Mouse (Mus musculus) ES-Bruce4 (cell line): ENCODE data around the gene Pou6f2. TPM values are rescaled to one million over a fixed set of nuclear protein-coding genes. Genes with fewer than 3 reads are reported as not detected.

Source experiments
- H3K27ac ChIP-seq: 2 replicates; pipeline ENCODE4 v1.5.1; 2012; ENCODE audit warnings: low read length, inconsistent platforms; ENCODE audit not compliant: insufficient read depth
- H3K27me3 ChIP-seq: 2 replicates; pipeline ENCODE4 v1.6.1; 2012; ENCODE audit warnings: mild to moderate bottlenecking, low read length, inconsistent platforms; ENCODE audit not compliant: control insufficient read depth, poor library complexity, insufficient read depth, severe bottlenecking
- H3K36me3 ChIP-seq: 2 replicates; pipeline ENCODE4 v1.6.1; 2012; ENCODE audit warnings: inconsistent platforms, mild to moderate bottlenecking, low read length, moderate library complexity; ENCODE audit not compliant: control insufficient read depth, poor library complexity, insufficient read depth, severe bottlenecking
- H3K4me1 ChIP-seq: one replicate; pipeline ENCODE4 v1.8.1; 2011; ENCODE audit warnings: low read length; ENCODE audit not compliant: control insufficient read depth, insufficient read depth
- H3K4me3 ChIP-seq: 2 replicates; pipeline ENCODE4 v1.5.1; 2011; ENCODE audit warnings: low read depth, mild to moderate bottlenecking, low read length
- H3K9ac ChIP-seq: 2 replicates; pipeline ENCODE4 v1.6.1; 2012; ENCODE audit warnings: low read depth, mild to moderate bottlenecking, inconsistent platforms; ENCODE audit not compliant: poor library complexity, severe bottlenecking
- H3K9me3 ChIP-seq: replicated peaks from 2 replicates; pipeline ENCODE4 v1.6.1; 2012; ENCODE audit warnings: mild to moderate bottlenecking, low read length, inconsistent platforms; ENCODE audit not compliant: control insufficient read depth, poor library complexity, insufficient read depth, severe bottlenecking
- CTCF ChIP-seq: IDR thresholded peaks from one replicate; pipeline ENCODE4 v1.8.1; 2011; ENCODE audit warnings: low read depth, low read length
- EP300 ChIP-seq: IDR thresholded peaks from 2 replicates; pipeline ENCODE4 v1.6.1; 2011; ENCODE audit warnings: low read depth, low read length; ENCODE audit not compliant: insufficient read depth
- POLR2A ChIP-seq: IDR thresholded peaks from one replicate; pipeline ENCODE4 v1.8.1; 2011; ENCODE audit warnings: low read length; ENCODE audit not compliant: insufficient read depth
- polyA plus RNA-seq: library from polyadenylated mRNA; stranded (reverse); fragments of >200 nt; gene quantifications from 2 replicates; pipeline ENCODE4 v1.2.4, GENCODE M21; 2011; ENCODE audit warnings: low read depth; ENCODE audit not compliant: missing spikeins, insufficient read depth, insufficient read length

Gene Pou6f2
- polyA plus RNA-seq, 1 experiment = not detected

GRCm38 (mm10) chr13:18338022-18338421, 59.5 kb downstream of the Pou6f2 start:
- Histone ChIP-seq H3K27ac (no peak overlapping the region), H3K36me3 (no peaks in the 10 kb centered on the region), H3K9ac (no peak overlapping the region), H3K4me1 (peaks cover 2% of the 10 kb centered on the region), H3K9me3 (no peaks in the 10 kb centered on the region), H3K27me3 (no peaks in the 10 kb centered on the region), H3K4me3 (no peak overlapping the region)
- TF ChIP-seq POLR2A = no peak
- TF ChIP-seq CTCF = no peak
- TF ChIP-seq EP300 = no peak

- Histone ChIP-seq H3K4me3 (no peak overlapping the region), H3K36me3 (no peaks in the 10 kb centered on the region), H3K27me3 (no peaks in the 10 kb centered on the region), H3K9me3 (no peaks in the 10 kb centered on the region), H3K4me1 (peaks cover 2% of the 10 kb centered on the region), H3K9ac (no peak overlapping the region), H3K27ac (no peak overlapping the region)
- TF ChIP-seq CTCF = no peak
- no peak for TF ChIP-seq POLR2A
Observed at GRCm38 (mm10) chr13:18334035-18334434, 63.5 kb downstream of the Pou6f2 start.

- no peak overlapping the region for H3K9ac ChIP-seq
- no peaks in the 10 kb centered on the region for H3K27me3 ChIP-seq
- no peaks in the 10 kb centered on the region for H3K9me3 ChIP-seq
- H3K4me3 ChIP-seq = no peak overlapping the region
- no peaks in the 10 kb centered on the region for H3K36me3 ChIP-seq
- peaks cover 2% of the 10 kb centered on the region for H3K4me1 ChIP-seq
- TF ChIP-seq CTCF (no peak), EP300 (no peak), POLR2A (no peak)
- no peak overlapping the region for H3K27ac ChIP-seq
Observed at GRCm38 (mm10) chr13:18332596-18332995, 64.9 kb downstream of the Pou6f2 start.

- H3K27me3 ChIP-seq = no peaks in the 10 kb centered on the region
- TF ChIP-seq POLR2A (no peak), EP300 (no peak), CTCF (no peak)
- H3K9ac ChIP-seq = no peak overlapping the region
- H3K9me3 ChIP-seq = no peaks in the 10 kb centered on the region
- H3K4me1 ChIP-seq = no peaks in the 10 kb centered on the region
- no peak overlapping the region for H3K4me3 ChIP-seq
- H3K36me3 ChIP-seq = no peaks in the 10 kb centered on the region
- H3K27ac ChIP-seq = no peak overlapping the region
Observed at GRCm38 (mm10) chr13:18323980-18324678, 73.4 kb downstream of the Pou6f2 start.

GRCm38 (mm10) chr13:18323407-18323806, 74.1 kb downstream of the Pou6f2 start:
- no peak overlapping the region for H3K9ac ChIP-seq
- H3K4me1 ChIP-seq = no peaks in the 10 kb centered on the region

GRCm38 (mm10) chr13:18312613-18313012, 84.9 kb downstream of the Pou6f2 start:
- Histone ChIP-seq H3K36me3 (no peaks in the 10 kb centered on the region), H3K9ac (no peak overlapping the region), H3K27me3 (no peaks in the 10 kb centered on the region), H3K4me1 (no peaks in the 10 kb centered on the region), H3K9me3 (no peaks in the 10 kb centered on the region), H3K27ac (no peak overlapping the region), H3K4me3 (no peak overlapping the region)
- no peak for TF ChIP-seq EP300
- no peak for TF ChIP-seq CTCF
- TF ChIP-seq POLR2A = no peak

More at GRCm38 (mm10) chr13:18323407-18323806, 74.1 kb downstream of the Pou6f2 start:
- TF ChIP-seq CTCF (no peak), EP300 (no peak), POLR2A (no peak)
- Histone ChIP-seq H3K4me3 (no peak overlapping the region), H3K27ac (no peak overlapping the region), H3K9me3 (no peaks in the 10 kb centered on the region), H3K36me3 (no peaks in the 10 kb centered on the region), H3K27me3 (no peaks in the 10 kb centered on the region)
